Mouse (Mus musculus) CH12.LX (cell line): ENCODE measurements at regions not wholly inside any gene's neighbourhood (a gene's known extent, or its start where the extent isn't known, plus 50 kb on each side); places are given as distances from the start of the nearest gene placed in this dataset.

Source experiments
- BHLHE40 ChIP-seq: IDR thresholded peaks from 2 replicates; pipeline ENCODE4 v1.6.1; 2011; ENCODE audit warnings: mild to moderate bottlenecking, low read depth, low read length, improper control_type of control experiment
- CTCF ChIP-seq, 2 experiments: IDR thresholded peaks in 1 of 2; conservative IDR thresholded peaks in 1 of 2; 2 replicates each; pipeline ENCODE4 v1.5.1; 2011 to 2012; ENCODE audit warnings: low read depth in 2 of 2, low read length in 2 of 2, improper control_type of control experiment in 1 of 2, inconsistent platforms in 1 of 2, mild to moderate bottlenecking in 1 of 2, moderate library complexity in 1 of 2
- ETS1 ChIP-seq: conservative IDR thresholded peaks from 2 replicates; pipeline ENCODE4 v1.6.1; 2012; ENCODE audit warnings: low read depth, mild to moderate bottlenecking, inconsistent platforms, low read length, improper control_type of control experiment, moderate library complexity
- RCOR1 ChIP-seq: conservative IDR thresholded peaks from 2 replicates; pipeline ENCODE4 v1.6.1; 2012; ENCODE audit warnings: low read depth, mild to moderate bottlenecking, inconsistent platforms, low read length, improper control_type of control experiment
- TBP ChIP-seq: conservative IDR thresholded peaks from 2 replicates; pipeline ENCODE4 v1.6.1; 2011; ENCODE audit warnings: low read depth, low read length, improper control_type of control experiment
- USF2 ChIP-seq: conservative IDR thresholded peaks from 2 replicates; pipeline ENCODE4 v1.6.1; 2011; ENCODE audit warnings: low read depth, low read length, improper control_type of control experiment

- TF ChIP-seq ETS1 = no peak
- TF ChIP-seq CTCF (conservative IDR thresholded peaks at IDR 0.05 in 1 of 2, IDR thresholded peaks at IDR 0.05 in 1 of 2; ENCODE audit: low read depth in 2 of 2, low read length in 2 of 2) = no peak
- TF ChIP-seq TBP = no peak
- TF ChIP-seq USF2 = no peak
- no peak for TF ChIP-seq BHLHE40
- no peak for TF ChIP-seq RCOR1
Measured at GRCm38 (mm10) chr13:52284026-52284801, 246.9 kb downstream of the Diras2 start.
